Mouse (Mus musculus): ENCODE measurements around the gene Hs3st1. TPM values are rescaled to one million over a fixed set of nuclear protein-coding genes. Genes with fewer than 3 reads are reported as not detected.

Hs3st1 gene
- polyA plus RNA-seq, 1 experiment from 2014 or later = 37.8 TPM

DNA sequence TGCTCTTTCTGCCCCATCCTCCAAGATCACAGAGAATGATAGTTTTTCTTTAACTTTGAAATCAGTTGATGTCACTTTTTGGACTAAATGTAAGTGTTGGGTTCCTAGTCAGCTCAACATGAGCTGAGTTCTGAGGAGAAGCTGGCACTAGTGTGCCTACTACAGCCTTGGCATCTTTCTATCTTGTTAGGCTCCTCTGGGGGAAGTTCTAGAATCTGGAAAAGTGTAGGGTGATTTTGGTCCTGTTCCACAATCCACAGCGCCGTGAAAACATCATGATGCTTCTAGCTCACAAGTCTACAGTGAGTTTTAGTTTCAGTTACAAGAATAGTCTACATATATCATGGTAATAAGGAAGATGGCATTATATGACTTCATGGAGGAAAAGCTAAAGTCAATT lies 18.4 kb downstream of the Hs3st1 start:
- Histone ChIP-seq H3K9me3 (ENCODE audit: control insufficient read depth, low read length) (no peaks in the 10 kb centered on the region), H3K4me2 (replicated peaks) (no peak overlapping the region), H3K36me3 (replicated peaks; ENCODE audit: control insufficient read depth, insufficient read depth) (no peaks in the 10 kb centered on the region), H3K9ac (no peak overlapping the region), H3K4me3 (replicated peaks; ENCODE audit: low read length) (no peak overlapping the region), H3K27me3 (ENCODE audit: control insufficient read depth, insufficient read depth, low read length) (no peaks in the 10 kb centered on the region), H3K27ac (no peak overlapping the region), H3K4me1 (replicated peaks; ENCODE audit: control insufficient read depth, insufficient read depth, low read length) (no peaks in the 10 kb centered on the region)
- DNase-seq (ENCODE audit: low spot score) = no peak
- WGBS = 97% methylated on average over 2 of the region's 2 CpGs
- ATAC-seq (ENCODE audit: low FRiP score) = no peak

DNA sequence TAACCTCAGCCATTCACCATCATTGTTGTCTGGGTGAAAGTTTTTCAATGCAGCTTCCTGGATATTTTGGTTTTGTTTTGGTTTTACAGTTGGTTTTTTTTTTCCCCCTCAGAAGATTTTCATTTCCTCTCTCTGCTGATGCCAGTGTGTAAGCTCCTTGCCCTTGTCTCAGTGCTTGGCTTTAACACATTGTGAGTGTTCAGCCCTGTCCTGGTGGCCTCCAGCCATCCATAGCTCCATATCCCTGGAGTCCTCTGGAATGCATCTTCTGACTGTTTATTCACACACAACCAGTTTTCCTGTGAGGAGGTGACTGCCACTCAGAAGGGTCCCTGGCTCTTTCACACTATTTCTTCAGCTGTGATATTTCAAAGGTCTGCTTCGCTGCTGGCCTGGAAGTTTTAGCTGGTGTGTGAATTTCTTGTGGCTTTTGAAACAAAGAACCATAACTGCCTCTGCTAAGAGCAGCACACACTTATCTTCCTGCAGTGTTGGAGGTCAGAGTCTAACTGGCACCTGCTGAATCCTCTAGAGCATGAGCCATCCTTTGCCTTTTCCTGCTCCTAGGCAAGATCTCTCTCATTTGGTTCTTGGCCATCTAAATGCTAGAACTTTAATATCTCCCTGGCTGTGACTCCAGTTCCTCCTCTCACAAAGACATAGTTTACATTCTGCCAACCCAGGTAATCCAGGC lies 21.4 kb downstream of the Hs3st1 start:
- no peak overlapping the region for H3K4me3 ChIP-seq (replicated peaks; ENCODE audit: low read length)
- no peaks in the 10 kb centered on the region for H3K27me3 ChIP-seq (ENCODE audit: control insufficient read depth, insufficient read depth, low read length)
- DNase-seq (ENCODE audit: low spot score) = no peak
- no peaks in the 10 kb centered on the region for H3K9me3 ChIP-seq (ENCODE audit: control insufficient read depth, low read length)
- ATAC-seq (ENCODE audit: low FRiP score) = no peak
- H3K9ac ChIP-seq = no peak overlapping the region
- 79% methylated on average over 1 of the region's 1 CpGs for whole genome bisulfite sequencing
- no peak overlapping the region for H3K27ac ChIP-seq
- H3K36me3 ChIP-seq (replicated peaks; ENCODE audit: control insufficient read depth, insufficient read depth) = no peaks in the 10 kb centered on the region
- no peaks in the 10 kb centered on the region for H3K4me1 ChIP-seq (replicated peaks; ENCODE audit: control insufficient read depth, insufficient read depth, low read length)
- no peak overlapping the region for H3K4me2 ChIP-seq (replicated peaks)

DNA sequence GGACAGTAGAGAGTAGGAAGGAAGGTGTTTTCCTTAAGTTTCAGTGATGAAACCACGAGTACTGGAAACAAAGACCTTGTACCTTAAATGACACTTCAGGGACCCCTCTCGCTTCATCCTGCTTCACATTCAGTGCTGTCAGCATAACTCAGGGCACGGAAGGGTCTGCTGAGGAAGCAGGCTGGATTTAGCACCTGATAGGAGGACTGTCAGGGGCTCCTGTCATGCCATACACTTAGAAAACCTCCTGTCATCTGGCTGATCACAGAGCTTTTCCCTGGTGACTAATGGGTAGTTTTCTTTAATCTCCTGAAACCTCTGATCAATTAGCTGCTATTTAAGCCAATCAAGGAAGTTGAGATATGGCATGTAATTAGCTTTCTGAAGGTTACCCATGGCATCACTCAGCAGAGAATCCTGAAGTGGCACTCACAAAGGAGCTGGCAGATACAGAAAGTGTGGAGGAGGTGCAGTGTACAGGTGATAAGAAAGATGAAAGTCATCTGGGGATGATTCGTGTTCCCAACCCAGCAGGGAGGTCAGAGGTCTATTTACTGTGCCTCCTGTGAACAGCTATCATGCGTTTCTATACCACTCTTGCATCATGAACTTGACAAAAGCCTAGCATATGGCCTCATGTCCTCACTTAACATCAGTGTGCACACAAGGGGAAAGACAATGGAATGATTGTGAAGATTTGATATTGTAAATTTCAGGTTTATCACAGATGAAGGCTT lies 22.1 kb downstream of the Hs3st1 start:
- Histone ChIP-seq H3K4me1 (replicated peaks; ENCODE audit: control insufficient read depth, insufficient read depth, low read length) (no peaks in the 10 kb centered on the region), H3K9me3 (ENCODE audit: control insufficient read depth, low read length) (no peaks in the 10 kb centered on the region), H3K27me3 (ENCODE audit: control insufficient read depth, insufficient read depth, low read length) (no peaks in the 10 kb centered on the region), H3K36me3 (replicated peaks; ENCODE audit: control insufficient read depth, insufficient read depth) (no peaks in the 10 kb centered on the region), H3K4me2 (replicated peaks) (no peak overlapping the region), H3K9ac (no peak overlapping the region), H3K27ac (no peak overlapping the region), H3K4me3 (replicated peaks; ENCODE audit: low read length) (no peak overlapping the region)
- WGBS = 67% methylated on average over 5 of the region's 5 CpGs
- no peak for ATAC-seq (ENCODE audit: low FRiP score)
- DNase-seq (ENCODE audit: low spot score) = no peak

GRCm38 (mm10) chr5:39715694-39716550 lies 39.4 kb downstream of the Hs3st1 start:
- H3K36me3 ChIP-seq (replicated peaks; ENCODE audit: control insufficient read depth, insufficient read depth) = no peaks in the 10 kb centered on the region
- ATAC-seq (ENCODE audit: low FRiP score) = no peak
- no peak overlapping the region for H3K27ac ChIP-seq
- no peaks in the 10 kb centered on the region for H3K9me3 ChIP-seq (ENCODE audit: control insufficient read depth, low read length)
- H3K4me2 ChIP-seq (replicated peaks) = no peak overlapping the region
- H3K4me3 ChIP-seq (replicated peaks; ENCODE audit: low read length) = no peak overlapping the region
- DNase-seq (ENCODE audit: low spot score) = no peak
- 86% methylated on average over 13 of the region's 13 CpGs for WGBS
- H3K9ac ChIP-seq = no peak overlapping the region
- no peaks in the 10 kb centered on the region for H3K27me3 ChIP-seq (ENCODE audit: control insufficient read depth, insufficient read depth, low read length)
- H3K4me1 ChIP-seq (replicated peaks; ENCODE audit: control insufficient read depth, insufficient read depth, low read length) = no peaks in the 10 kb centered on the region

- no peak for ATAC-seq (ENCODE audit: low FRiP score)
- H3K27ac ChIP-seq = no peak overlapping the region
Observed at GRCm38 (mm10) chr5:39715193-39715592, 40.1 kb downstream of the Hs3st1 start.

DNA sequence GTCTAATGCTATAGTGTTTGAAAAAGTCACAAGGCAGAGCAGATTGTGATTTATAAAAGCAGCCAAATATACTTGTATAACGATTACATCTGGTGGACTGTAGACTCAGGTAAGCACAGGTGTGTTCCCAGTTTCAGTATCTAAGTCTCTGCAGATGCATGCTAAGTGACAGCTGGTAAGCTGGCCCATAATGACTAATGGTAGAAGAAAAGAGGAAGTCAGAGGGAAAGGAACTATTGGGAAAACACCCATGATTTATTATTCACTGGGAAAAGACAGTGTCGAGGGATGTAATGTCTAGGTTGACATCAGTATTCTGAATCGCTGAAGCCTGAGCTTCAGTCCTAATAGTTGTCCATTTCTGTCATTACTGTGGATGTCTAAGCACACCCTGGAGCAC lies 49.7 kb downstream of the Hs3st1 start:
- WGBS = 78% methylated on average over 3 of the region's 3 CpGs
- H3K9me3 ChIP-seq (ENCODE audit: control insufficient read depth, low read length) = no peaks in the 10 kb centered on the region
- H3K4me1 ChIP-seq (replicated peaks; ENCODE audit: control insufficient read depth, insufficient read depth, low read length) = no peaks in the 10 kb centered on the region
- DNase-seq (ENCODE audit: low spot score) (no peak), ATAC-seq (ENCODE audit: low FRiP score) (no peak)
- no peak overlapping the region for H3K27ac ChIP-seq
- no peak overlapping the region for H3K9ac ChIP-seq
- no peaks in the 10 kb centered on the region for H3K36me3 ChIP-seq (replicated peaks; ENCODE audit: control insufficient read depth, insufficient read depth)
- no peaks in the 10 kb centered on the region for H3K27me3 ChIP-seq (ENCODE audit: control insufficient read depth, insufficient read depth, low read length)
- no peak overlapping the region for H3K4me2 ChIP-seq (replicated peaks)
- H3K4me3 ChIP-seq (replicated peaks; ENCODE audit: low read length) = no peak overlapping the region

More at GRCm38 (mm10) chr5:39715193-39715592, 40.1 kb downstream of the Hs3st1 start:
- H3K9me3 ChIP-seq (ENCODE audit: control insufficient read depth, low read length) = no peaks in the 10 kb centered on the region
- no peak overlapping the region for H3K4me3 ChIP-seq (replicated peaks; ENCODE audit: low read length)
- H3K9ac ChIP-seq = no peak overlapping the region
- no peak for DNase-seq (ENCODE audit: low spot score)
- no peaks in the 10 kb centered on the region for H3K36me3 ChIP-seq (replicated peaks; ENCODE audit: control insufficient read depth, insufficient read depth)
- no peak overlapping the region for H3K4me2 ChIP-seq (replicated peaks)
- H3K27me3 ChIP-seq (ENCODE audit: control insufficient read depth, insufficient read depth, low read length) = no peaks in the 10 kb centered on the region
- 86% methylated on average over 5 of the region's 5 CpGs for WGBS
- no peaks in the 10 kb centered on the region for H3K4me1 ChIP-seq (replicated peaks; ENCODE audit: control insufficient read depth, insufficient read depth, low read length)

DNA sequence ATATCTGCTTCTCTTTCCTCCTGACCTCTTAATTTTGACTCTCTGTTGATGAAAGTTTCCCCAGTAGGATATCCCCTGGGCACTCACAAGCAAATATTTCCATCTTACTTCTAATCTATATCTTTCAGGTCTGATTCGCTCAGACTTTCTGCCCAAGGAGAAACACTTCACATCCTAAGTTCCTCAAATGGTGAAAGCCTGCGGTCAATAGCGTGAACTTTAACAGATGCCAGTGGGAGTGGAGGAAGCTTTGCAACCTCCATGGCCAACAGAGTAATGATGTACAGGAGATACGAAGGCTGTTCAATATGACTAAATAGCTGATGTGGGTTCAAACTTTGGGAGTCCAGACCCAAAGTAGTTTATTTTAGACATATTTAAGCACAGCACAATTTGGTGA lies 94.4 kb downstream of the Hs3st1 start:
- no peak for DNase-seq (ENCODE audit: low spot score)

GRCm38 (mm10) chr5:39659417-39659816 lies 95.9 kb downstream of the Hs3st1 start:
- H3K27ac ChIP-seq = no peak overlapping the region
- 58% methylated on average over 2 of the region's 2 CpGs for WGBS
- no peak overlapping the region for H3K4me3 ChIP-seq (replicated peaks; ENCODE audit: low read length)
- no peak overlapping the region for H3K4me2 ChIP-seq (replicated peaks)
- no peak overlapping the region for H3K9ac ChIP-seq
- no peaks in the 10 kb centered on the region for H3K4me1 ChIP-seq (replicated peaks; ENCODE audit: control insufficient read depth, insufficient read depth, low read length)
- H3K27me3 ChIP-seq (ENCODE audit: control insufficient read depth, insufficient read depth, low read length) = no peaks in the 10 kb centered on the region
- no peaks in the 10 kb centered on the region for H3K36me3 ChIP-seq (replicated peaks; ENCODE audit: control insufficient read depth, insufficient read depth)
- ATAC-seq (ENCODE audit: low FRiP score) (no peak), DNase-seq (ENCODE audit: low spot score) (no peak)
- no peaks in the 10 kb centered on the region for H3K9me3 ChIP-seq (ENCODE audit: control insufficient read depth, low read length)

More for the DNA sequence above, 94.4 kb downstream of the Hs3st1 start:
- Histone ChIP-seq H3K9ac (no peak overlapping the region), H3K4me3 (replicated peaks; ENCODE audit: low read length) (no peak overlapping the region), H3K36me3 (replicated peaks; ENCODE audit: control insufficient read depth, insufficient read depth) (no peaks in the 10 kb centered on the region), H3K4me2 (replicated peaks) (no peak overlapping the region), H3K4me1 (replicated peaks; ENCODE audit: control insufficient read depth, insufficient read depth, low read length) (no peaks in the 10 kb centered on the region), H3K9me3 (ENCODE audit: control insufficient read depth, low read length) (no peaks in the 10 kb centered on the region), H3K27ac (no peak overlapping the region), H3K27me3 (ENCODE audit: control insufficient read depth, insufficient read depth, low read length) (no peaks in the 10 kb centered on the region)
- no peak for ATAC-seq (ENCODE audit: low FRiP score)
- WGBS = 92% methylated on average over 4 of the region's 4 CpGs

DNA sequence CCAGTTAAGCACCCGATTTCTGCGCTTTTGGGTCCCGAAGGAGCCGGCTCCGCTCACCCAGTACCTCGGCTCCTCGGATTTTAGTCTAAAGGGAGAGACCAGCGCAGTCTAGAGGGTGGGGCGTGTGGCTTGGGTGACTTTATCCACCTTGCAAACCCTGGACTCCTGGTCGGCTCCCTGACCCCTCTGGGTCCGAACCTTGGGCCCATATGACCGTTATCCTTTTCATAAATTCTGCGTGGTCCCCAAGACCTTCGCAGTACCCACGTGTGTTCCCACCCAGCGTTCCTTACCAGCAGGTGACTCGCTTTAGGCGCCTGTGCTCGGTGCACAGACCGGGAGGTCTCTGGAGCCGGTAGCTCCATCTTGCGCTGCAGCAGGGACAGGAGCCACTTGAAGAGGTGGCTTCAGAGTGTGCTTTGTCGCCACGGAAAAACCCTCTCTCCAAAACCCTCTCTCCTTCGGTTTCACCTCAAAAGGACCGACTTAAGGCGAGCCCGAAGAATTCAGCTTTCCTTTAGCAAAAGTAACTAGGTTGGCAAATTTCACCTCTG lies 110.4 kb downstream of the Hs3st1 start:
- ATAC-seq (ENCODE audit: low FRiP score) (peak; percentile 72), DNase-seq (ENCODE audit: low spot score) (peak; percentile 62)
- 1% methylated on average over 28 of the region's 28 CpGs for WGBS
- Histone ChIP-seq H3K27me3 (ENCODE audit: control insufficient read depth, insufficient read depth, low read length) (peaks cover 6% of the 10 kb centered on the region; the same call in 1 of the 2 replicates), H3K9ac (peak overlapping the region; percentile 84), H3K27ac (peak overlapping the region; percentile 27; the same call in 1 of the 2 replicates), H3K9me3 (ENCODE audit: control insufficient read depth, low read length) (no peaks in the 10 kb centered on the region), H3K4me1 (replicated peaks; ENCODE audit: control insufficient read depth, insufficient read depth, low read length) (peaks cover 11% of the 10 kb centered on the region), H3K4me3 (replicated peaks; ENCODE audit: low read length) (peak overlapping the region; percentile 83), H3K4me2 (replicated peaks) (peak overlapping the region; percentile 94), H3K36me3 (replicated peaks; ENCODE audit: control insufficient read depth, insufficient read depth) (no peaks in the 10 kb centered on the region)

Measured in hindbrain, embryonic 14.5 days (tissue).